Mouse (Mus musculus) heart, adult 2 months (tissue): Measurements from ENCODE around the gene Gm960. TPM values are rescaled to one million over a fixed set of nuclear protein-coding genes. Genes with fewer than 3 reads are reported as not detected.
A peak's percentile ranks its signal among the peaks of the same experiment; 100 is the strongest.

ENCODE experiments used
- DNase-seq, 2 experiments: peaks; one replicate each; pipeline ENCODE4 v3.0.0; 2021
- H3K27ac ChIP-seq: fragments of 200-600 bp; 2 replicates; pipeline ENCODE4 v1.8.1; 2022
- H3K27me3 ChIP-seq: fragments of 200-500 bp; 2 replicates; pipeline ENCODE4 v1.6.1; 2012; ENCODE audit warnings: mild to moderate bottlenecking, low read length, inconsistent platforms, mixed read lengths; ENCODE audit not compliant: control insufficient read depth, insufficient read depth
- H3K36me3 ChIP-seq: fragments of 200-500 bp; 2 replicates; pipeline ENCODE4 v1.6.1; 2012; ENCODE audit warnings: low read length, inconsistent platforms; ENCODE audit not compliant: control insufficient read depth, insufficient read depth
- H3K4me1 ChIP-seq: fragments of 200-500 bp; 2 replicates; pipeline ENCODE4 v1.6.1; 2011; ENCODE audit warnings: low read length; ENCODE audit not compliant: control insufficient read depth, insufficient read depth
- H3K4me3 ChIP-seq: fragments of 200-600 bp; 2 replicates; pipeline ENCODE4 v1.8.1; 2022
- H3K79me2 ChIP-seq: fragments of 200-500 bp; replicated peaks from 2 replicates; pipeline ENCODE4 v1.6.1; 2012; ENCODE audit warnings: mild to moderate bottlenecking, inconsistent platforms, low read length, moderate library complexity, mixed read lengths; ENCODE audit not compliant: control insufficient read depth, insufficient read depth
- H3K9ac ChIP-seq: fragments of 200-500 bp; 2 replicates; pipeline ENCODE4 v1.6.1; 2012; ENCODE audit warnings: low read depth, mild to moderate bottlenecking, control low read depth, inconsistent platforms, low read length, mixed read lengths
- CTCF ChIP-seq: fragments of 200-600 bp; IDR thresholded peaks from 2 replicates; pipeline ENCODE4 v1.8.1; 2022; ENCODE audit warnings: antibody characterized with exemption, mild to moderate bottlenecking, moderate library complexity
- EP300 ChIP-seq: fragments of 200-500 bp; IDR thresholded peaks from 2 replicates; pipeline ENCODE4 v1.6.1; 2011; ENCODE audit warnings: low read depth, low read length, control low read depth; ENCODE audit not compliant: insufficient read depth
- POLR2A ChIP-seq: fragments of 200-500 bp; IDR thresholded peaks from 2 replicates; pipeline ENCODE4 v1.6.1; 2011; ENCODE audit warnings: mild to moderate bottlenecking, low read depth, low read length, control low read depth; ENCODE audit not compliant: insufficient read depth
- WGBS: fragments of 180-500 bp; shearing (Covaris S2); methylation state at CpG from one replicate; pipeline ENCODE4 v1.1.7; 2018; 5-methylcytosine and 5-hydroxymethylcytosine counted together
- intact Hi-C: fragments of 180-260 bp; cut with DNase I; formaldehyde crosslinking; loops from one replicate; pipeline ENCODE4 v1.15.1; 2025
- polyA plus RNA-seq: library from polyadenylated mRNA; depleted of rRNA; stranded (reverse); fragments of >200 nt; gene quantifications from 2 replicates; pipeline ENCODE4 v1.2.3, GENCODE M21; 2012
- total RNA-seq, 2 experiments: library from RNA; stranded (reverse); gene quantifications; 2 replicates each; pipeline ENCODE4 v1.2.3; 2021

The Gm960 gene
- total and polyA plus RNA-seq, 3 experiments, result not detected

DNA sequence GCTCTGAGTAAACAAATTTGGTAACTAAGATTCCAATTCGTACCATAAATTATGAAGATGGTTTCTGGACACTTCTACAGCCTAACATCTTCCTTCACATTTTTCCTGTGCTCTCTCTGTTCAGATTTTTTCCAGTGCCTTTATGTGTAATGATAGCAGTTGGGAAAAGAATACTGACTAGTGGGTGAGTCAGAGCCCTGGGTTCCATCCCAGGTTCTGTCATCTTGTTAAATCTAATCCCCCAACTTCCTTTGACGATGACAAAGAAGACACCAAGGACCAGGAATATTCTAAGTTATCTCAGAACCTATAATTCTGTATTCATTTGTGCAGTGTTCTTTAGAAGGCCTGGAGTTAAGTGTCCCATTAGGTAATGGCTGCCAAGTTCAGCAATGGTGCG lies 1.3 kb downstream of the Gm960 start:
- H3K9ac ChIP-seq, result no peak overlapping the region
- peaks cover 2% of the 10 kb centered on the region; the same call in 1 of the 2 replicates for H3K4me1 ChIP-seq
- TF ChIP-seq CTCF (no peak), POLR2A (no peak), EP300 (no peak)
- H3K36me3 ChIP-seq, result no peaks in the 10 kb centered on the region
- no peak for DNase-seq
- WGBS, result 80% methylated on average over 3 of the region's 3 CpGs
- intact Hi-C loops, result no loop called here
- no peaks in the 10 kb centered on the region for H3K79me2 ChIP-seq
- H3K27me3 ChIP-seq, result peaks cover 2% of the 10 kb centered on the region; the same call in 1 of the 2 replicates
- no peak overlapping the region for H3K4me3 ChIP-seq
- H3K27ac ChIP-seq, result no peak overlapping the region

DNA sequence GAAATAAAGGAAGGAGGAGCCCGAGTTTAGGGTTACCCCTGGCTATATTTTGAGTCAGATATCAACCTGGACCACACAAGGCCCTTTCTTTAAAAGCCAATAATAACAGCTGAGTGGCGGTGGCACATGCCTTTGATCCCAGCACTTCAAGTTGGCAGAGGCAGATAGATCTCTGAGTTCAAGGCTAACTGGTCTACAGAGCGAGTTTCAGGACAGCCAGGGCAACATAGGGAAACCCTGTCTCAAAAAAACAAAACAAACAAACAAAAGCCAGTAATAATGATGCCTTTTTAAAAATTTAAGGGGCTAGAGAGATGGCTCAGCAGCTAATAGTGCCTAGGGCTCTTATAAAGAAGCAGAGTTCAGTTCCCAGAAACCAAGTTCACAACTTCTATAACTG lies 4.1 kb downstream of the Gm960 start:
- peaks cover 3% of the 10 kb centered on the region; the same call in 1 of the 2 replicates for H3K27me3 ChIP-seq
- no peak for DNase-seq
- H3K79me2 ChIP-seq, result no peaks in the 10 kb centered on the region
- no peak overlapping the region for H3K27ac ChIP-seq
- H3K9ac ChIP-seq, result no peak overlapping the region
- TF ChIP-seq CTCF, result no peak
- TF ChIP-seq POLR2A, result no peak
- TF ChIP-seq EP300, result no peak
- no peak overlapping the region for H3K4me3 ChIP-seq
- 53% methylated on average over 3 of the region's 3 CpGs for WGBS
- no peaks in the 10 kb centered on the region for H3K36me3 ChIP-seq
- intact Hi-C loops, result no loop called here
- peaks cover 2% of the 10 kb centered on the region; the same call in 1 of the 2 replicates for H3K4me1 ChIP-seq

DNA sequence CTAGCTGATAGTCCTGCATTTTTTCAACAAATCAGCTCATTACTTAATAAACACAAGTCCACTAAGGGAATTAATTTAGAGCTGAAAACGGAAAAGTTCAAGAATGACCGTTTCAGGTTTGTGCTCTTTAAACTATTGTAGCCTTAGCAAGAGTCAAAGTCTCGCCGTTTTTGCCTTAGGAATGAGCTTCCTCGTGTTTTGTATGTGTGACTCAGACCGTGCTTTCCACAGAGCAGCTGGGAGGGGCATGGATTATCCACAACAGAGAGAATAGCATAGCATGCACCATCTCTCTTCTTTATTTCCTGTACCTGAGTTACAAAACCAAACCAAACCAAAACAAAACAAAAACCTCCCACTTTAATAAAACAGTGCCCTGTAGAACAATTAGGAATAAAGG lies 26.1 kb downstream of the Gm960 start:
- TF ChIP-seq EP300, result no peak
- no peak for TF ChIP-seq POLR2A
- no peak for TF ChIP-seq CTCF
- no peak overlapping the region for H3K27ac ChIP-seq
- no peak for DNase-seq
- 50% methylated on average over 6 of the region's 6 CpGs for WGBS
- no peaks in the 10 kb centered on the region for H3K36me3 ChIP-seq
- no peaks in the 10 kb centered on the region for H3K79me2 ChIP-seq
- H3K4me1 ChIP-seq, result no peaks in the 10 kb centered on the region
- H3K9ac ChIP-seq, result no peak overlapping the region
- no peaks in the 10 kb centered on the region for H3K27me3 ChIP-seq
- intact Hi-C loops, result no loop called here
- H3K4me3 ChIP-seq, result no peak overlapping the region

DNA sequence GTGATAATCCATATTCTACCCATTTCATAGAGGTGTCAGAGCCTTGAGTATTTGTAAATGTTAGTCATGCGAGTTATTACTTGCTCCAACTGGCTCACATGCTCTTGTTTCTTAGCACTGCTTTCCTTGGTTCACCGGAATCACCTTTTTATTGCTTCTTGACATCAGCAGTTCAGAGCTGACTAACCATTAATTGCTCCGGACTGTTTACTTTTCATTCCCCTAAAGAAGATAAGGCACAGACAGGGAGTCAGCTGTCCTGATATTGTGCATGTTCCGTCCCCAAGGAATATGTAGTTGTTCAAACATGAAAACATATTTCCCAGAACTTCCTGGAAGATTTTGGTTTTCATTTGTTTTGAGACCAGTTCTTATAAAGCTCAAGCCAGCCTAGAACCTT lies 27.7 kb downstream of the Gm960 start:
- no peak overlapping the region for H3K4me3 ChIP-seq
- no peaks in the 10 kb centered on the region for H3K79me2 ChIP-seq
- no peaks in the 10 kb centered on the region for H3K36me3 ChIP-seq
- H3K27me3 ChIP-seq, result no peaks in the 10 kb centered on the region
- H3K27ac ChIP-seq, result no peak overlapping the region
- 49% methylated on average over 4 of the region's 4 CpGs for WGBS
- DNase-seq, result no peak
- intact Hi-C loops, result no loop called here
- no peaks in the 10 kb centered on the region for H3K4me1 ChIP-seq
- H3K9ac ChIP-seq, result no peak overlapping the region
- TF ChIP-seq CTCF (no peak), EP300 (no peak), POLR2A (no peak)

DNA sequence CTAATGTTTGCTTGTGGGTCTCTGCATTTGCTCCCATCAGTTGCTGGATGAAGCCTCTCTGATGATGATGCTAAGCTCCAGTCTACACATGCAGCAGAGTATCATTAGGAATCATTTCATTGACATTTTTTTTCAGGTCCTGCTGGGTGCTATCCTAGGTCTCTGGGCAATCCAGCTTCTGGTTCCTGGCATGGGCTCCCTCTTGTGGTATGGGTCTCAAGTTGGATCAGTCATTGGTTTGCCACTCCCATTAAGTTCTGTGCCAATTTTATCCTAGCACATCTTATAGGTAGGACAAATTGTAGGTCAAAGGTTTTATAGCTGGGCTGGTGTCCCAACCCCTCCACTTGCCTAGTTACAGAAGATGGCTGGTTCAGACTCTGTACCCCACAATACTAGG lies 31.7 kb downstream of the Gm960 start:
- no peaks in the 10 kb centered on the region for H3K4me1 ChIP-seq
- intact Hi-C loops, result no loop called here
- no peak for TF ChIP-seq POLR2A
- TF ChIP-seq EP300, result no peak
- peak; percentile 21 for TF ChIP-seq CTCF
- no peaks in the 10 kb centered on the region for H3K36me3 ChIP-seq
- H3K9ac ChIP-seq, result no peak overlapping the region
- no peaks in the 10 kb centered on the region for H3K79me2 ChIP-seq
- no peak overlapping the region for H3K4me3 ChIP-seq
- no peak overlapping the region for H3K27ac ChIP-seq
- no peaks in the 10 kb centered on the region for H3K27me3 ChIP-seq
- DNase-seq, result no peak

DNA sequence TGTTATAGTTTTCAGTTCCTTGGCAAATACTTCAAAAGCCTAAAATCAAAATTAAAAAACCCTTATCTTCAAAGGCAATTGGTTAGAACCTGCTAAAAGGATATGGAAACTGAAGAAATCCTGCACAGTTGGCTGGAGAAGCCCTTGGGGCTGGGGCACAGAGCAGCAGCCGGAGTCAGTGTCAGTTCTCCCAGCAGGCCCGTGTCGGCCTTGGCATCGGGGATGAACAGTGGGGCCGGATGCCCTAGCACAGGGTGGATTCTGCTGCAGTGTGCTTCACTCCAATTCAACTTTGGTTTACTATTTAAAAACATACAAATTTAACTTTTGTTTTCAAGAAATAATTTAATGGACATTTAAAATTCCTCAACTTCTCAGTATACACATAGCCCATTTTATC lies 40.3 kb downstream of the Gm960 start:
- TF ChIP-seq EP300 (no peak), CTCF (no peak), POLR2A (no peak)
- Histone ChIP-seq H3K79me2 (no peaks in the 10 kb centered on the region), H3K9ac (no peak overlapping the region), H3K36me3 (no peaks in the 10 kb centered on the region), H3K27ac (no peak overlapping the region), H3K4me1 (no peaks in the 10 kb centered on the region), H3K4me3 (no peak overlapping the region), H3K27me3 (peaks cover 2% of the 10 kb centered on the region; the same call in 1 of the 2 replicates)
- DNase-seq, result no peak
- WGBS, result 91% methylated on average over 5 of the region's 5 CpGs
- intact Hi-C loops, result no loop called here
